ENCODE assay signal across 16 mouse cellular contexts in the genomic region with DNA sequence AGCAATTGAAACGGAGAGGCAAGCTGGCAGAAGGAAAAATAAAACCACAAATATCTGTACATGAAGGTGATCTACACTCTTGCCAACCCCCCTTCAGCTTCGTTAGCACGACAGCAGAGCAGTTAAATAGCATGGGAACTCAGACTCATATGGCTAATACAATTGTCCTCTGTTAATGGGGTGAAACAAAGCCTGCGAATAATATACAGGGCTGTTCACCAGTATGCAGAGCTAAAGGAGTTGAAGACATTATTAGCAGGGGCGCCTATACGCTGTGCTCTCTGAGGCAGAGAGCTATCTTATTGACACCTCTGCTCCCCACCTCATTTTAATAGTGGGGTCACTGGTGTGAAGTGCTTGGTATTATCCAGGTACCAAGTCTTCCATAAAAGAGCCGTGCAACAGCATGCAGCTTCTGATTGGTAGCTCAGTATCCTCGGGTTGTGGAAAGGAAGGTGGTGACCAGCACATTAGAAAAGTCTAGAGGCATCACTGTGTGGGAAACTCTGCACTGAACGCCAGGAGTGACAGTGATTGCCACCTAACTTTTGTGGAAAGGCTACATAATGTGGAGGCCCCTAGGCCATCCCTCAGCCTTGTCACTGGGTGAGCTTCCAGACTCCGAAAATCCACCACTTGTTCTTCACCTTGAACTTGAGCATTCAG. TPM values are rescaled to one million over a fixed set of nuclear protein-coding genes. Genes with fewer than 3 reads are reported as not detected.
DNase-seq lines count a peak whose midpoint lies in the region; ATAC-seq lines count a peak whose summit lies in the region.
"Had no signal": no experiment of that assay in that cellular context is flagged by ENCODE, and none has a peak within 500 bp of the region (broad histone marks: within the 10 kb centered on the region; RNA-seq: fewer than 3 reads in every experiment).

No protein-coding gene starts in this region.

- H3K36me3 ChIP-seq in heart, embryonic 16.5 days (ENCODE audit: control insufficient read depth, insufficient read depth), result no peaks in the 10 kb centered on the region
- no peaks in the 10 kb centered on the region for H3K36me3 ChIP-seq in heart, embryonic 11.5 days (ENCODE audit: control insufficient read depth, insufficient read depth, low read length)
- no peaks in the 10 kb centered on the region for H3K36me3 ChIP-seq in neural tube, embryonic 11.5 days (ENCODE audit: control insufficient read depth, insufficient read depth, low read length)
- no peaks in the 10 kb centered on the region for H3K36me3 ChIP-seq in hindbrain, embryonic 14.5 days (replicated peaks; ENCODE audit: control insufficient read depth, insufficient read depth)
- H3K36me3 ChIP-seq: embryonic facial prominence, embryonic 15.5 days; midbrain, embryonic 15.5 days had no signal

- peak overlapping the region; percentile 13; the same call in 1 of the 2 replicates for H3K4me2 ChIP-seq in heart, embryonic 16.5 days (ENCODE audit: low read depth, low read length)
- H3K4me2 ChIP-seq in heart, embryonic 11.5 days, result no peak overlapping the region
- H3K4me2 ChIP-seq in neural tube, embryonic 11.5 days (ENCODE audit: low read depth), result no peak overlapping the region
- no peak overlapping the region; the same call in 1 of the 2 replicates for H3K4me2 ChIP-seq in hindbrain, embryonic 14.5 days (replicated peaks)
- H3K4me2 ChIP-seq: embryonic facial prominence, embryonic 15.5 days; midbrain, embryonic 15.5 days had no signal

- no peak for DNase-seq in neural tube, embryonic 11.5 days (ENCODE audit: low spot score)
- DNase-seq in neural tube, embryonic 10.5 days (ENCODE audit: extremely low spot score, low spot score), result no peak
- no peak for DNase-seq in hindbrain, embryonic 14.5 days (ENCODE audit: low spot score)
- DNase-seq in left cerebral cortex, adult 8-10 months (ENCODE audit: low spot score in 2 of 2), result no peak
- DNase-seq in adrenal gland, adult 18-20 months (ENCODE audit: low spot score in 2 of 2), result no peak
- DNase-seq: cerebellum, adult 11 months; layer of hippocampus, adult 9-11 months; lung, postnatal 14 days; thymus, adult 18-20 months had no signal

- no peaks in the 10 kb centered on the region for H3K27me3 ChIP-seq in heart, embryonic 16.5 days (ENCODE audit: control insufficient read depth, insufficient read depth, low read length)
- no peaks in the 10 kb centered on the region for H3K27me3 ChIP-seq in heart, embryonic 11.5 days (ENCODE audit: control insufficient read depth, insufficient read depth, low read length)
- H3K27me3 ChIP-seq in neural tube, embryonic 11.5 days (ENCODE audit: control insufficient read depth, insufficient read depth, low read length), result no peaks in the 10 kb centered on the region
- no peaks in the 10 kb centered on the region for H3K27me3 ChIP-seq in hindbrain, embryonic 14.5 days (ENCODE audit: control insufficient read depth, insufficient read depth, low read length)
- H3K27me3 ChIP-seq: embryonic facial prominence, embryonic 15.5 days; midbrain, embryonic 15.5 days had no signal

- H3K4me3 ChIP-seq in heart, embryonic 16.5 days (ENCODE audit: low read length), result no peak overlapping the region
- H3K4me3 ChIP-seq in heart, embryonic 11.5 days (ENCODE audit: low read depth, low read length), result no peak overlapping the region
- H3K4me3 ChIP-seq in neural tube, embryonic 11.5 days (ENCODE audit: low read depth, low read length), result no peak overlapping the region
- H3K4me3 ChIP-seq in hindbrain, embryonic 14.5 days (replicated peaks; ENCODE audit: low read length), result no peak overlapping the region
- H3K4me3 ChIP-seq: embryonic facial prominence, embryonic 15.5 days; midbrain, embryonic 15.5 days had no signal

- no peaks in the 10 kb centered on the region for H3K9me3 ChIP-seq in heart, embryonic 16.5 days (replicated peaks; ENCODE audit: control insufficient read depth, low read length)
- H3K9me3 ChIP-seq in heart, embryonic 11.5 days (replicated peaks; ENCODE audit: control insufficient read depth, low read length), result no peaks in the 10 kb centered on the region
- no peaks in the 10 kb centered on the region for H3K9me3 ChIP-seq in neural tube, embryonic 11.5 days (ENCODE audit: control insufficient read depth, low read length)
- H3K9me3 ChIP-seq in hindbrain, embryonic 14.5 days (ENCODE audit: control insufficient read depth, low read length), result no peaks in the 10 kb centered on the region
- H3K9me3 ChIP-seq: embryonic facial prominence, embryonic 15.5 days; midbrain, embryonic 15.5 days had no signal

- peak overlapping the region; percentile 40; the same call in 1 of the 2 replicates for H3K9ac ChIP-seq in heart, embryonic 16.5 days (ENCODE audit: low read length)
- no peak overlapping the region for H3K9ac ChIP-seq in heart, embryonic 11.5 days (ENCODE audit: low read depth, low read length)
- no peak overlapping the region for H3K9ac ChIP-seq in neural tube, embryonic 11.5 days (ENCODE audit: low read length)
- no peak overlapping the region for H3K9ac ChIP-seq in hindbrain, embryonic 14.5 days
- H3K9ac ChIP-seq: embryonic facial prominence, embryonic 15.5 days; liver, embryonic 14.5 days; midbrain, embryonic 15.5 days had no signal

- no peak for ATAC-seq in heart, embryonic 16.5 days (replicated peaks; ENCODE audit: extremely low read depth, insufficient read depth, low FRiP score)
- no peak for ATAC-seq in heart, embryonic 11.5 days (replicated peaks; ENCODE audit: insufficient number of reproducible peaks, low FRiP score, low TSS enrichment)
- ATAC-seq in neural tube, embryonic 11.5 days (ENCODE audit: insufficient read depth, low FRiP score, low TSS enrichment), result 0 out of 2 replicates have a peak, but pooled peaks have one; percentile 18
- ATAC-seq in hindbrain, embryonic 14.5 days (ENCODE audit: low FRiP score), result peak; percentile 49; the same call in 1 of the 2 replicates
- ATAC-seq in erythroid progenitor cell, adult 5-6 weeks (replicated peaks; ENCODE audit: low FRiP score, poor library complexity, severe bottlenecking), result no peak
- ATAC-seq: midbrain, embryonic 15.5 days had no signal

- peak overlapping the region; percentile 44; the same call in 1 of the 2 replicates for H3K27ac ChIP-seq in heart, embryonic 16.5 days (ENCODE audit: low read length)
- H3K27ac ChIP-seq in heart, embryonic 11.5 days (ENCODE audit: low read depth, low read length), result no peak overlapping the region
- no peak overlapping the region; the same call in 1 of the 2 replicates for H3K27ac ChIP-seq in neural tube, embryonic 11.5 days (ENCODE audit: low read depth, low read length)
- peak overlapping the region; percentile 33; the same call in 1 of the 2 replicates for H3K27ac ChIP-seq in hindbrain, embryonic 14.5 days
- H3K27ac ChIP-seq: embryonic facial prominence, embryonic 15.5 days; kidney, postnatal 0 days; liver, embryonic 14.5 days; midbrain, embryonic 15.5 days had no signal

- peaks cover 58% of the 10 kb centered on the region for H3K4me1 ChIP-seq in heart, embryonic 16.5 days (ENCODE audit: control insufficient read depth, insufficient read depth, low read length)
- peaks cover 54% of the 10 kb centered on the region for H3K4me1 ChIP-seq in heart, embryonic 11.5 days (ENCODE audit: control insufficient read depth, insufficient read depth, low read length)
- H3K4me1 ChIP-seq in neural tube, embryonic 11.5 days (ENCODE audit: control insufficient read depth, insufficient read depth, low read length), result peaks cover 19% of the 10 kb centered on the region
- peaks cover 18% of the 10 kb centered on the region for H3K4me1 ChIP-seq in hindbrain, embryonic 14.5 days (replicated peaks; ENCODE audit: control insufficient read depth, insufficient read depth, low read length)

- 67% methylated on average over 10 of the region's 10 CpGs for WGBS in heart, embryonic 16.5 days
- WGBS in heart, embryonic 11.5 days (ENCODE audit: insufficient replicate concordance), result 74% methylated on average over 10 of the region's 10 CpGs
- WGBS in neural tube, embryonic 11.5 days, result 61% methylated on average over 10 of the region's 10 CpGs
- WGBS in hindbrain, embryonic 14.5 days, result 56% methylated on average over 10 of the region's 10 CpGs

RNA-seq across cellular contexts. Expression of gene Etv6, which starts 23.5 kb away (rescaled TPM):
- polyA plus RNA-seq in heart, embryonic 16.5 days (2015; fragmentation: Nextera tagmentation; extraction: Ambion mirVana), result 10.5 and 12.3 TPM in 2 replicates
- polyA plus RNA-seq in heart, embryonic 11.5 days (2014; fragmentation: Nextera tagmentation; extraction: Ambion mirVana), result 16.0 and 17.9 TPM in 2 replicates
- polyA plus RNA-seq in neural tube, embryonic 11.5 days (2014; fragmentation: Nextera tagmentation; extraction: Ambion mirVana), result 16.9 and 18.4 TPM in 2 replicates
- polyA plus RNA-seq in hindbrain, embryonic 14.5 days (2014; fragmentation: Nextera tagmentation; extraction: Ambion mirVana), result 6.1 and 6.8 TPM in 2 replicates
- total RNA-seq in erythroid progenitor cell, adult 5-6 weeks (2015; ENCODE audit: low replicate concordance), result 12.3 and 19.3 TPM in 2 replicates
- total RNA-seq in erythroid progenitor cell, adult 5-6 weeks (2017; ENCODE audit: low replicate concordance), result 4.2 and 4.5 TPM in 2 replicates
- total RNA-seq in left cerebral cortex, adult 8-10 months (2022), result 10 to 100 TPM; 13.3 to 16.1 (median 15.1) TPM
- total RNA-seq in adrenal gland, adult 18-20 months (2021), result 10 to 100 TPM; 32.6 to 55.2 TPM

Comparison
In these comparisons a context has a peak if more than half of its experiments do, and no peak if none do; other contexts are left out.
1. H3K27ac ChIP-seq: peak in heart, embryonic 16.5 days (single experiment) and hindbrain, embryonic 14.5 days (single experiment); none in heart, embryonic 11.5 days (single experiment) and neural tube, embryonic 11.5 days (single experiment).
2. ATAC-seq: peak in neural tube, embryonic 11.5 days (single experiment) and hindbrain, embryonic 14.5 days (single experiment); none in heart, embryonic 16.5 days (single experiment), heart, embryonic 11.5 days (single experiment) and erythroid progenitor cell, adult 5-6 weeks (single experiment).